Mouse (Mus musculus): ENCODE results near the gene Sars.

Gene Sars

DNA sequence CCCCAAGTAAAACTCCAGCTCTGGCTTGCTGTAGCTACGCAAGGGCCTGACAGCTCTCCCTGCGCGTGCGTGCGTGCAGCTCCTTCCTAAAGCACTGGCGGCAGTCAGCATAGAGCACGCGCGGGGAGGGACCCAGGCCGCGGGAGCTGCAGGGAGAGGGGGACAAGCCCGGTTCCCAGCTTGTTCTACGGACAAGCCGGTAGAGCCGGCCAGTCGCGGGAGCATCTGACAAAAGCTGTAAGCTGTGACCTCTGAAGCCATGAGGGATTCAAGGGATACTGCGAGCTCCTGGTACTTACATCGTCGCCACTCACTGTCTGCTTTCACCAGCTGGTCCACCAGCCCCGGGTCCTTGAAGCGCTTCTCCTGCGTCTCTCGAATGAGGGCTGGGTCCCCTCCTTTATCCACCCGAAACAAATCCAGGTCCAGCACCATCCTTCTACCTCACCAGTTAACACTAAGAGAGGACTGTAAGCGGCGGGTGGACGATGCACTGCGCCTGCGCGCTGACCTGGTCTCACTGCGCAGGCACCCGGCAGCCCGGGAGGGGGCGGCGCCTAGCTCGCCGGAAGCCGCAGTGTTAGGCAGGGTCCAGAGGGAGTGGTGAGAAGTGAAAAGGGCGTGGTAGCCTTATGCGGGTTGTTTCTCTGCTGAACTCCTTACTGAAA lies at the start of gene Sars:
Sars (minus strand) TSS at position 512 of the 668 bp plus-strand sequence.
- DNase-seq (ENCODE audit: low spot score in 2 of 2) = peak; percentile 81 to 86

DNA sequence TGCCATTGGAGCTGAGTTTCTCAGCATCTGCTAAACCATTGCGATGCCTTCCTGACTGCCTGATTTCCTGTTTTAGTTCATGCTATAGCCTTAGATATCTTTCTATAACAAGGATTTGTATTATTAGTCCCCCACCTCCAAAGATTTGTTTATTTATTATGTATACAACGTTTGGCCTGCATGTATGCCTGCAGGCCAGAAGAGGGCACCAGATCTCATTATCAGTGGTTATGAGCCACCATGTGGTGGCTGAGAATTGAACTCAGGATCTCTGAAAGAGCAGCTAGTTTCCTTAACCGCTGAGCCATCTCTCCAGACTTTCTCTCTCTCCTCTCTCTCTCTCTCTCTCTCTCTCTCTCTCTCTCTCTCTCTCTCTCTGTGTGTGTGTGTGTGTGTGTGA lies 45.0 kb upstream of the Sars start:
- DNase-seq (ENCODE audit: low spot score in 2 of 2) = no peak

DNA sequence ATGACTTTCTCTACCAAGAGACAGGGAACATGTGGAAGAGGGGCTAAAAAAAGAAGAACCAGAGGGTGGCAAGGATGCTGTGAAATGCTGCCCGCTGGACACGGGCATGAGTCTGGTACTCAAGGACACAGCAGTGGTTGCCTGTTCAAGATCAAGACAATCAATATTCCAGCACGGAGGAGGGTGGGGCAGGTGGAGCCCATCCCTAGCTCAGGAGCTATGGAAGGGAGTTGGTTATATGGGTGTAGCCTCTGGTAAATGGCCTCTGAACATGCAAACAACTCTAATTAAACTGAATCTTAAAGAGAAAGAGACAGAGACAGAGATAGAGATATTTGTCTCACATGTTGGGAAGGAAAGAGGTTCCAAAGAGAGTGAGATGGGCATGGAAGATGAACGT lies 39.7 kb upstream of the Sars start:
- no peak for DNase-seq (ENCODE audit: low spot score in 2 of 2)

DNA sequence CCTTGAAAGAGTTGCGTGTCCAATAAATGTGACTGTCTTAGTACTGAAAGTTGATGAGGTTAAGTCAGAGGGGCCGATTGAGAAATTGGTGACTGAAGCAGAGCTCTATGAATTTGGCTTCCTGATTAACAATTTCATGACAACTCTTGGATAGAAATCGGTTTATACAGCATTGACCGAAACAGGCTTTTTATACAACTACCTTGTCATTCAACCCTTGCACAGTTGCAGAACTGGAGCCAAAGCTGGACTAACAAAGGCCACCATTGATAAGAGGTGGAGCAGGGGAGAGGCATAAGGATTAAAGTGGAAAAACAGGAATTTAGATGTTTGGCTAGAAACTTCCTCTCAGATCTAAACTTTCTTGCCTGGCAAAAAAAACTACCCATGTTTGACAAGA lies 33.8 kb upstream of the Sars start:
- no peak for DNase-seq (ENCODE audit: low spot score in 2 of 2)

DNA sequence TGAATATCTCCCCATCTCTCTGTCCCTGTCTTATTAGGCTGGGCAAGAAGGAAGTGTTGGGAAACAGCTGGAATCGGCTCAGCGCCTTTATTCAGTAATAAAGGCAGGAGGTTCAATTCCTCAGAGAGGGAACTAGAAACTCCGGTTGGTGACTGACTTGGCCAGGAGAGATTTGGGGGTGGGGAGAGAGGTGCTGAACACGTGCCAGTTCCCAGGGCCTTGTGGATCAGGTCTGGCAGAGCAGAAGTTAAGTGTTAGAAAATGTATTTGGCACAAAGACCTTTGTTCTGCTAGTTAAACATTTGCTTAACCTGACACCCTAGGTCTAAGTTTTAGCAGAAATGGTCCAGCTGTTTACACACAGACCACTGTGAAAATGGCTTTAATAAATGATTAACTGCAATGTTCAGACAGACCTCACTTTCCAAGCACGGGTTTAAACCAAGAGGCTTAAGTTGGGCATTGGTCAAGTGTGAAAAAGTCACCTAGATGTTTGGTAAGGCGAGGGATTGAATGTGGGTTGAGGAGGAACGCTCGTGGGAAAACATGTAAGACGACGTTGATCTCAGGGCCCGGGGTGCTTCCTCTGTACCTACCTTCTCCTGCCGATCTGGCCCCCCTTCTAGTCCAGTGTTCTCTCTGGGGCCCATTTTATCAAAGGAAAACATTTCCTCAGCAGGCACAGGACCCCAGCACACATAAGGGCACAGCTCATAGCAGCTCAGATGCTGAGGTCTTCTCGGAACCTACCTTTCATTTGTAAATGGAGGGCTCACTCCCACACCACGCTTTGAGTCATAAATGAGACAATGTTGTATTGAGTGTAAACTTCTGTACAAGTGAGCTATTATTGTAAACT lies 32.0 kb upstream of the Sars start:
- DNase-seq (ENCODE audit: low spot score in 2 of 2) = peak in 1 of 2 experiments; percentile 51

DNA sequence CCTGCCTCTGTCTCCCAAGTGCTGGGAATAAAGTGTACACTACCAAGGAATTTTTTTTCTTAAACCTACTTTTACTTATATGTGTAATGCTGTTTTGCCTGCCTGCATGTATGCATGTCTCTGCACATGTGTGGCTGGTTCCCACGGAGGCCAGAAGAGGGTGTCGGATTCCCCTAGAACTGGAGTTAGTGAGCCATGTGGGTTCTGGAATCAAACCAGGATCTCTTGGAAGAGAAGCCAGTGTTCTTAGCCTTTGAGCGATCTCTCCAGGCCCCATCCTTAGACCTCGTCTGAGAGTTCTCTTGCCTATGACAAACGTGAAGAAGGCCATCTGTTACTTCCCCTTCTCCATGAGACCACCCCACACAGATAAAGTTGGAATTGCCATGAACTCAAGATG lies 30.5 kb upstream of the Sars start:
- DNase-seq (ENCODE audit: low spot score in 2 of 2) = no peak

DNA sequence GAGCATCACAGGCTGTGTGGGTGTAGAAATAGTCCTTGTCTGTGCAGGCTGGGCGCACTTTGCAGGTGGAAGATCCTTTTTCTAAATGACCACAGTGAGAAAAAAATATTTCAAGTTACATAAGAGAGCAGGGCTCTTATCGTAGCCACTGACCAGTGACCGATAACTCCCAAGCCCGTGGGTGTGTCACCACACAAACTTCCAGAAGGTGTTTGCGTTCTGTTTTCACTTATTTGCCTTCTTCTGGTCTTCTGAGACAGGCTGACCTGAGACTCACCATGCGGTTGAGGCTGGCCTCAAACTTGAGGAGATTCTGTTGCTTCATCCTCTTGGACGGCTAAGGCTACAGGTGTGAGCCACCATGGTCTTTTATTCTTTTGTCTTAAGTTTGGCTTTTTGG lies 30.0 kb upstream of the Sars start:
- DNase-seq (ENCODE audit: low spot score in 2 of 2) = no peak

DNA sequence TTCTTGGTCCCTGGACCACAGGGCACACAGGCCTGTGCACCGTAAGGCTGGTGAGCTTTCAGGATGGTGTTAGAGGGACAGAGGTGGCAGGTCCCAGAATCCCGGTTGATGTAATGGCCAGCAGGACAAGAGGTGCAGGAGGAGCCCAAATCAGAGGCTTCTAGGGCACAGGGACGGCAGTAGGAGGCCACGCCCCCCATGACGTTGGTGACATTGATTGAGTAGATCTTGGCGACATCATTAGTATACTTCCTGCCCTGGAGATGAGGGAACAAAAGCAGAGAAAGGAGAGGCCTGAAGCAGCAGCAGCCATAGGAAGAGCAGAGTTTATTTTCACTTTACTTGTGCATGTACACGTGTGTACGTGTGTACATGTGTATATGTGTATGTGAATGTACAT lies 22.8 kb upstream of the Sars start:
- no peak for DNase-seq (ENCODE audit: low spot score in 2 of 2)

DNA sequence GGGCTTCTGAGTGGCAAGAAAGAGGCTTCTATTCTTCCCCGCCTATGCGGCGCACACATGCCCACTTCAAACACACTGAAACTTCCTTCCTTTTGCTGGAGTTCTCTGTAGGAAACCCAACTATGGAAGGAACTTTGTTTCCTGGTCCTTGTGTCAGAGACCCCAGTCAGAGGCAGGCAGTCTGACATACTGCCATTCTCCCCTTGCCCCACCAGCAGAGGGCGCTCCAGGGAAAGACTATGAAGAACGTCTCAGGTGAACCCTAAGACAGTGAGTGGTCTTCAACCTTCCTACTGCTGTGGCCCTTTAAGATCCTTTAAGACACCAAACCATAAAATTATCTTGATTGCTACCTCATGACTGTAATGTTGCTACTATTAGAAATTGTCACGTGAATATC lies 21.4 kb upstream of the Sars start:
- DNase-seq (ENCODE audit: low spot score in 2 of 2) = peak in 1 of 2 experiments; percentile 59

DNA sequence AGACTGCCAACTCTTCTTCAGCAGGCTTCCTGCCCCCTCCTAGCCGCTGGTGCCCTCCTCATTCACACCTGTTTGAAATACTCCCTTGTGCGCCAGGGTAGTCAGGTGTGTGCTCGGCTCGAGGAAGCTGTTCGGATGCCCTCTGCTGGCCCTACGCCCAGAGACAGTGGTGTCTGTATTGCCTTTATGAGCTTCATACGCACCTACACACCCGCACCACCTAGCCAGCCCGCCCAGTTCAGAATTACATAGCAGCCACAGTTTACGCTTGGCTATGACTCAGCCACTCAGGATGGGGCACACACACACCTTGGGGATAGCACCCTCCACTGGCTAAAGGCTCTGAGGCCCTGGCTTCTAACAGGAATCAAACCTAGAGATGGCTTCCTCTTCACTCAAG lies 13.9 kb upstream of the Sars start:
- peak; percentile 44 to 49 for DNase-seq (ENCODE audit: low spot score in 2 of 2)

DNA sequence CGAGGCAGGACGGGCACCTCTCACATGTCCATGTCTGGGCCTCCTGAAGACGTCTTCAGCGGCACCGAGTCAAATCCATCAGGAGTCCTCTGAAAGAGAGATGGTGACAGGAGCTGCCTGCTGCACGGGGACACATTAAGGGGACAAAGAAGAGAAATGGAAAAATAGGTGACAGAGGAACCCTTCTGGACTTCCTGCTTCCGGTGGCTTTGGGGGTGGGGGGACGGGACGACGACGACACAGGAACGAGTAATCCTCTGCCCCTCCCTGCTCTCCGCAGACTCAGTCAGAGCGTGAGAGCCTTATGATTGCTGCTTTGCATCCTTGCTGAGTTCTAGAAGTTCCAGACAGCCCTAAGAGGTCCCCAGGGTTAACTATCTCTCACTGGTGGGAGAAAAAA lies 13.4 kb upstream of the Sars start:
- DNase-seq (ENCODE audit: low spot score in 2 of 2) = peak in 1 of 2 experiments; percentile 41

DNA sequence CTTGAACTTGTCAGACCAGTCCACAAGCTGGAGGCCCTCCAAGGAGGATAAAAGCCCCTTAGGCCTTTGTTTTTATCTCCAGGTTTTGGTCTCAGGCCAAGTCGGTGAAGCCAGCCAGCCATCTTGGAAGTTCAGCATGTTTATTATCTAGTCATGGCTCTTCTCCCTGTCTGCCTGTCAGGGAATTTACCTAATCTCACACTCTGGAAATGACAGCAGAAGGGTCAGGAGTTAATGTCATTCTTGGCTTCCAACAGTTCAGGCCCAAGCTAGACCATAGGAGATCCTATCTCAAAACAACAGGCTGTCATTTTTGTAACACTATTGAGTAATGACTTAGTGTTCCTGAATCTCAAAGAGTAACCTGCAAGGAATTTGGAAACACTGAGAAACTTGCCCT lies 9.2 kb upstream of the Sars start:
- no peak for DNase-seq (ENCODE audit: low spot score in 2 of 2)

DNA sequence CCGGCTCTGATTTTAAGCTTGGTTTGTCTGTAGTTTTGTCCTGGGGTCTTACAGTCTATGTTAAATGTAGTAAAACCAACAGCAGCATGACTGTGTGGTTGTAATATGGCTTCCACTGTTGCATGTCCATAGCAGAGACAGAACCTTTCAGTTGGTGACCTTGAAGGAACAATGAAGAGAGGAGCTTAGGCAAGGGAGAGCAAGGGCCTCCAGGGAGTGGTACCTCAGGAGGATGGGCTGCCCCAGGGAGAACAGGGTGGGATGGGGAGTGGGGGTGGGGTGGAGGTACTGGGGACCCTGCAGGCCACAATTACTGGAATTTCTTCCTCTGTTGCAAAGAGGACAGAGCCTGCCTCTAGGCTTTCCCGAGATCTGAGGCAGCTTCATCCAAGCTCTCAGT lies 7.0 kb upstream of the Sars start:
- DNase-seq (ENCODE audit: low spot score in 2 of 2) = no peak

DNA sequence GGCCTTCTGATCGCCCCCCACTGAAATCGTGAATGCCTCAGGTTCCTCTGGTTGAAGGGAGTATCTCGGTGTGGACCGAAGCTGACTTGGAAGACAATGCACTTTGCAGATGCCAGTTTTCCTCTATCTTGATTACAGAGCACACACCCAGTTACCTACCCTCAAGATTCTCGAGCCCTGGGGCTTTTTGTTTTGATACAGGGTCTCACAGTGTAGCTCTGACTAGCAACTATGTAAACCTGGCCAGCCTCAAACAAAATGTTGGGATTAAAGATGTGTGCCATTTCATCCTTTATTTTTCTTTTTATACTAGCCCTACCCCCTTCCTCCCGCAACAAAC lies 327 bp upstream of the Sars start:
- DNase-seq (ENCODE audit: low spot score in 2 of 2) = no peak

DNA sequence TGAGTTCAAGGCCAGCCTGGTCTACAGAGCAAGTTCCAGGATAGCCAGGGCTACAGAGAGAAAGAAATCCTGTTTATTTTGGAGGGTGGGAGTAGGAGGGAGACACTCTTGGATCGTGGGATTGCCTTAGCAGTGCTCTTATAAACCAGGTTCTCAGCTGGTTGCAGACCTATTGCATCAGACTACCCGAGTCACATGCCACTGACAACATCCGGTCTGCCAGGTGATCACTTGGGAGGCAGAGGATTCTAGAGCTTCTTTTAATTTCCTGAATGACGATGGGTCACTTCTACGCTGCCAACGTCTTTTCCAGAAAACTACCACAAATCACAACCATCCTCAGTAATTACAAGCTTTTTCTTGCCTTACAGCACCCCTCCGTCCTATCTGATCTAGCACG lies 980 bp downstream of the Sars start:
- peak in 1 of 2 experiments; percentile 39 for DNase-seq (ENCODE audit: low spot score in 2 of 2)

DNA sequence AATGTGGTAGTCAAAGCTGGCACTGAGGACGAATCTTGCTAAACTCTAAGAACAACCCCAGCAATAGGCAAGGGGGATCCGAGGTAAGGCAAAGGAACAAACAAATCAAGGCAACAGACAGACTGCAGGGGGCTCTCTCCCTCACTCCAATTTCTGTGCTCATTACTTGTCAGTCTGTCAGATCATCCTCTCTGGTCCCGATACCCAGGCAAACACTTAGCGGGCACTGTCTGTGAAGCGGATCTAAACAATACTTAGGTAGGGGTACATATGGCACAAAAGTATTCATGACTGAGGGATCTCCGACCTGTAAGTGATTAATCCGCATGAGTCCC lies 8.7 kb downstream of the Sars start:
- no peak for DNase-seq (ENCODE audit: low spot score in 2 of 2)

DNA sequence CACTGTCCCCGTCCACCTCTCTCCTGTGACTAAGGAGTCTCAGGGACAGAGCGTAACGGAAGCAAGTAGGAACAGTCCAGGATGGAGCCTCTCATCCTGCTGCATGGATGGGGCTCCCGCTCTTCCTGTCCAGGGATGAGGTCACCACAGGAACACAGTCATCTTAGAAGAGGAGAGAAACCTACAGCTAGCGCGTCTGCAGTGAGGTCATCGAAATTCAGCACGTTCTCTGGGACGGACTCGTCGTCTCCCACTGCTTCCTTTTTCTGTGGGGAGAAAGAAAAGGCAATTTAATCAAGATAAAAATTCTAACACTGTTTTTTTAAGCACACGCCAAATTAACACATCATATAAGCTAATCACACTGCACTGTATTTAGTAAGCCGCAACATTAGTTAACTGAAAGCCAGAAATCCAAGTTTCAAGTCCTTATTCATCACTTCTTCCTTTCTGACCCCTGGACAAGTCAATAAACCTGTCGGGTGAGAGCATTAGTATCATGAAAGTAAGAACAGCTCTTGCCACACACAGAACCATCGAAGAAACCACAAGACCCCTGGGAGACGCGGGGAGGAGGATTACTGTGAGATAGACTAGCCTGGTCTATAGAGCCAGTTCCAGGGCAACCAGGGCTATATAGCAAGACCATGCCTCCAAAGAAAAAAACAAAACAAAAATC lies 9.2 kb downstream of the Sars start:
- no peak for DNase-seq (ENCODE audit: low spot score in 2 of 2)

DNA sequence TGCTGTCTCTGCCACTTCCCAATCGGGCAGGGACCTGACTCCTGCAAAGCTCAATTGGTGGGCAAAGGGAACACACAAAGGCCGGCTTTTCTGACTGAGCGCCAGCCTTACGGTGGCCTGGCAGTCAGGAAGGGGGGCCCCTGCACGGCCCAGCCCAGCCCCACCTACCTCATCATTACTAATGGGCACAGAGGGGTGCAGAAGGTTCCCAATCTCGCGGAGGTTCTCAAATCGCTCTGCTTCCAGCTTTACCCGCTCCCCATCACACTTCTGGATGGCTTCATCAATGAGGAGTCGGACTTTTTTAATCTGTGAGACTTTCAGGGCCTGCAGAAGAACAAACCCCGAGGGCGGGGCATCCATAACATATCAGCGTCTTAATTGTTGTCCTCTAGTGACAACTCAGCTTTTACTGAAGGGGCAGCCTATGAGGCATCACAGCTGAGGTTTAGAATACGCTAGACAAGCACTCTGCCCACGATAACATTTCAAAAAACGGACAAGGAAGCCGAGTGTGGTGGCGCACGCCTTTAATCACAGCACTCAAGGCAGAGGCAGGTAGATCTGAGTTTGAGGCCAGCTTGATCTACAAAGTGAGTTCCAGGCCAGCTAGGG lies 11.0 kb downstream of the Sars start:
- DNase-seq (ENCODE audit: low spot score in 2 of 2) = no peak

DNA sequence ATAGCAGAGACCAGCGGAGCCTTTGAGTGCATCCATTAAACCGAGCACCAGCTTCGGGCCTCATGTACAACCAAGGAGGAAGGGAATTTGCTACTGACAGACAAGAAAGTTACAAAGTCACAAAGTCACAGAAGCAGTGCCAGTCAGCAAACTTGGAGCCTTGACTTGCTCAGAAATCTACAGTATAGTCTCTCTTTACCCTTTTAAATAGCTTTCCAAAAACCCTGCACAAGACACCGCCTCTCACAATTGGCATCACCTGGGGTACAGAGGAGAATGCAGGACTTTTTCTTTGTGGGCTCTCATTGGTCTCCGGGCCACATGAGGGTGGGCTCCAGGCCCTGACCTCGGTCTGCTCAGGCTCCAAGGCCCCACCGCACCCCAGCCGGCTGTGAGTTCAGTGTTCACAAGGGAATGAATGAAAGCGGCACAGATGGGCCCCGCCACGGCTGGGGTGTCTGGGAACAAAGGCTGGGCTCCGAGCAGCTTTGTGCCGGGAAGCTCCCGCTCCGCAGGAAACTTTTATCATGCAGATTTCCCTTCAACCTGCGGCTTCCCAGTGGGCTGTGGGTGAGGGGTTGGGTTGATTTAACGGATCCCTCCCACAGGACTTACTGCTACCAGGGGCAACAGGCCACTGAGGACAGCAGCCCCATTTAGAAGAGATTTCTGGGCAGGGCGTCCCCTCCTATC lies 11.7 kb downstream of the Sars start:
- DNase-seq (ENCODE audit: low spot score in 2 of 2) = no peak

DNA sequence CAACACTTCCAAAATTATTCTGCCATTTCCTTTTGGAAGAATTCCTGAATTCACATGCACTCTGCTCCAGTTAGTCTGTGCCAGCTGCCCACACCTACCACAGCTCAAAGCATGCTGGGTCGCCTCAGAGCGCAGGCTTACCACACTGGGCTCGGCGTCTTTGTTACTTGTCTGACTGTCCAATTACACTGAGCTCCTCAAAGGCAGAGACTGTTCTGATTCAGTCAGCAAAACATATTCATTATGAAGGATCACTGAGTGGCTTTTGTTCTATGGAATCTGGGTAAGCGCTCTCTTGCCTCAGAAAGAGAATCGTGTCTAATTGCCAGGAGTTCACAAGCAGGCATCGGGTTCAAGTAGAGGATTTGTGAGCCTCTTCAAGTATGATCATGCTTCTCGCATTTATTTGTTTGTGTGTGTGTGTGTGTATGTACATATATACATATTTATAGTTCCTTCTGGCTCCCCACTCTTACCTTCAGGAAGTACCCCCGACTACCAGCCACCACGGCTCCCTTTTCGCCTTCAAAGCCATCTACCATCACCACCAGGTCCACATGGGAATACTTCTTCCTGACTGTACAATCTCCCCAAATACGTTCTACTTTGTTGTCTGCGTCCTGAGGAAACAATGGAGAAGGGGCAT lies 12.3 kb downstream of the Sars start:
- DNase-seq (ENCODE audit: low spot score in 2 of 2) = no peak

DNA sequence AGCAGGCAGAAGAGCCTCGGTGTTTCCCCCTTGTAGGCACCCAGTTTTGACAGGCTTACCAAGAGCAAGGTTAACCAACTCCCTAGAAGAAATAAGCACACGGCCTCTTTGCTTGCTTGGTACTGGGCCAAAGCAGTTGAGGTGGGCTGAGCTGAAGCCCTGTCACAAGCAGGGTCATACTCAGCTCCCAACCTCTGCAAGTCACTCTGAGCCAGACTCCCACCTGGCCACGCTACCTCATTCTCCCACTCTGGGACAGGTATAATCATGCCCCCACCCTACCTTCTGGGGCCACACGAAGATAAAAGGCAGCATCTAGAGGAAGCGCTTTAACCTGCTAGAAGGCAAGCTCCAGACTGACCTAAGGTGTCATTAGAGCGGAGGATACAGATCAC lies 19.4 kb downstream of the Sars start:
- no peak for DNase-seq (ENCODE audit: low spot score in 2 of 2)

Measured in urinary bladder, adult 18-20 months (tissue).